9 mouse cellular contexts compared by ENCODE assay signal in the genomic region with DNA sequence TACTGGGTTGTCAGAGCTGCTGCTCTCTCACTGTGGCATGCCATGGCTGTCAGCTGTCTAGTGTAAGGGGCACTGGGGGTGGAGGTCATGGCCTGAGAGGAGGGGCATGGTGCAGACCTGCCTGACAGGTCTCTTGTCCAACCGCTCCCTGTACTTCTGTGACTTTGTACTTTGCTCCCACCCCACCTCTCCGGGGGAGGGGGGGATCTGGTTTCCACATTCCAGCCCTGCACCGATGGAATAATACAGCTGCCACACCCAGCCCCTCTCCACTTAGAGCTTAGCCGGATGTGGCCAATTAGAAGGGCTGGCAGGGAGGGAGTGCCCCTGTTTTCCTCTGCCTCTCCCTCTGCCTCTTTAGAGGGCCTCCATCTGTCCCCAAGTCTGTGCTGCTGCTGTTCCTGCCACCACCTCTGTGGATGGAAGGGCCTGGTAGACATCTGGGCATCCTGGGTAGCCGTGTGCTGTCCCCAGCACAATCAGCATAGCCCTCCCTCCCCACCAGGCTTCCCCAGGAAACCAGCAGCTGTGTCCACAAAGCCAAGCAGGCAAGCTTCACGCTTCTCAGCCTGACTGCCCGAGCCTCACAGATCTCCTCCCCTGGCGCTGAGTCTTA. TPM values are rescaled to one million over a fixed set of nuclear protein-coding genes. Genes with fewer than 3 reads are reported as not detected.
DNase-seq lines count a peak whose midpoint lies in the region; ATAC-seq and TF ChIP-seq lines count a peak whose summit lies in the region.
"Had no signal": no experiment of that assay in that cellular context is flagged by ENCODE, and none has a peak within 500 bp of the region (broad histone marks: within the 10 kb centered on the region; RNA-seq: fewer than 3 reads in every experiment).

No protein-coding gene starts in this region.

- no peak for TF ChIP-seq CTCF in gastrocnemius, adult 2 months (IDR thresholded peaks at IDR 0.05)

- H3K27me3 ChIP-seq in lung, embryonic 15.5 days: no peaks in the 10 kb centered on the region
- no peaks in the 10 kb centered on the region for H3K27me3 ChIP-seq in midbrain, embryonic 16.5 days (ENCODE audit: control insufficient read depth, insufficient read depth, low read depth, low read length)

- H3K27ac ChIP-seq in gastrocnemius, adult 2 months: peak overlapping the region; percentile 71
- peak overlapping the region; percentile 88 for H3K27ac ChIP-seq in lung, embryonic 15.5 days
- H3K27ac ChIP-seq in midbrain, embryonic 16.5 days (ENCODE audit: low read length): no peak overlapping the region
- H3K27ac ChIP-seq: macrophage had no signal

- intact Hi-C loops in gastrocnemius, adult 2 months (cut with DNase I): no loop called here

- peak; percentile 41 for DNase-seq in gastrocnemius, adult 2 months
- DNase-seq in gastrocnemius, postnatal 4 days (ENCODE audit: low spot score in 2 of 2): no peak
- DNase-seq in embryo, embryonic 10.5 days (ENCODE audit: low spot score): peak; percentile 68
- DNase-seq in kidney, adult 9 months: peak; percentile 93
- no peak for DNase-seq in ovary, postnatal 10 days (ENCODE audit: low spot score)
- DNase-seq in adrenal gland, postnatal 36 days: no peak

- H3K36me3 ChIP-seq in lung, embryonic 15.5 days: peaks cover 60% of the 10 kb centered on the region
- peaks cover 33% of the 10 kb centered on the region for H3K36me3 ChIP-seq in midbrain, embryonic 16.5 days (ENCODE audit: control insufficient read depth, insufficient read depth, low read length)

- no peak overlapping the region for H3K9ac ChIP-seq in lung, embryonic 15.5 days
- no peak overlapping the region for H3K9ac ChIP-seq in midbrain, embryonic 16.5 days (ENCODE audit: low read depth, low read length)

- H3K4me2 ChIP-seq in lung, embryonic 15.5 days: no peak overlapping the region
- no peak overlapping the region for H3K4me2 ChIP-seq in midbrain, embryonic 16.5 days (ENCODE audit: low read length)

- peak; percentile 78 for ATAC-seq in lung, embryonic 15.5 days (ENCODE audit: borderline replicate concordance, extremely low read depth, low FRiP score, low TSS enrichment)
- no peak for ATAC-seq in midbrain, embryonic 16.5 days

- no peak overlapping the region for H3K4me3 ChIP-seq in gastrocnemius, adult 2 months
- no peak overlapping the region for H3K4me3 ChIP-seq in lung, embryonic 15.5 days
- no peak overlapping the region for H3K4me3 ChIP-seq in midbrain, embryonic 16.5 days (ENCODE audit: low read depth, low read length)

- no peaks in the 10 kb centered on the region for H3K9me3 ChIP-seq in lung, embryonic 15.5 days
- no peaks in the 10 kb centered on the region for H3K9me3 ChIP-seq in midbrain, embryonic 16.5 days (replicated peaks; ENCODE audit: control insufficient read depth, low read length, poor library complexity, severe bottlenecking)

- WGBS in lung, embryonic 15.5 days: 27% methylated on average over 8 of the region's 8 CpGs
- 55% methylated on average over 8 of the region's 8 CpGs for WGBS in midbrain, embryonic 16.5 days

- peaks cover 27% of the 10 kb centered on the region for H3K4me1 ChIP-seq in lung, embryonic 15.5 days
- H3K4me1 ChIP-seq in midbrain, embryonic 16.5 days (ENCODE audit: control insufficient read depth, insufficient read depth, low read length): no peaks in the 10 kb centered on the region

RNA-seq across cellular contexts. Expression of a gene that starts 14.1 kb away (rescaled TPM):
- under 1 TPM; 0.61 to 0.78 TPM for total RNA-seq in gastrocnemius, adult 2 months (2021)
- total RNA-seq in gastrocnemius, postnatal 4 days (2021): 1 to 10 TPM; 4.1 to 4.5 TPM
- polyA plus RNA-seq in lung, embryonic 15.5 days (2015; fragmentation: Nextera tagmentation; extraction: Ambion mirVana): 4.9 and 5.2 TPM in 2 replicates
- 10 to 100 TPM in 1 of 2 experiments, 1 to 10 TPM in 1; 7.0 to 10.3 TPM for total RNA-seq in adrenal gland, postnatal 36 days (2021)
- 14.1 and 15.2 TPM in 2 replicates for polyA plus RNA-seq in midbrain, embryonic 16.5 days (2015; fragmentation: Nextera tagmentation; extraction: Ambion mirVana)

RNA-seq across cellular contexts. Expression of a gene that starts 26.5 kb away (rescaled TPM):
- total RNA-seq in gastrocnemius, adult 2 months (2021): 10 to 100 TPM; 13.0 to 16.1 TPM
- total RNA-seq in gastrocnemius, postnatal 4 days (2021): 10 to 100 TPM; 19.3 to 20.2 TPM
- 33.0 and 34.6 TPM in 2 replicates for polyA plus RNA-seq in lung, embryonic 15.5 days (2015; fragmentation: Nextera tagmentation; extraction: Ambion mirVana)
- 10 to 100 TPM; 11.9 to 18.3 TPM for total RNA-seq in adrenal gland, postnatal 36 days (2021)
- 35.9 and 38.3 TPM in 2 replicates for polyA plus RNA-seq in midbrain, embryonic 16.5 days (2015; fragmentation: Nextera tagmentation; extraction: Ambion mirVana)

Comparison
In these comparisons a context has a peak if more than half of its experiments do, and no peak if none do; other contexts are left out.
1. DNase-seq: peak in gastrocnemius, adult 2 months (single experiment), embryo, embryonic 10.5 days (single experiment) and kidney, adult 9 months (single experiment); none in gastrocnemius, postnatal 4 days (0 of 2), ovary, postnatal 10 days (single experiment) and adrenal gland, postnatal 36 days (0 of 2).